Mouse (Mus musculus): ENCODE data around the gene Samd15.

The Samd15 gene

DNA sequence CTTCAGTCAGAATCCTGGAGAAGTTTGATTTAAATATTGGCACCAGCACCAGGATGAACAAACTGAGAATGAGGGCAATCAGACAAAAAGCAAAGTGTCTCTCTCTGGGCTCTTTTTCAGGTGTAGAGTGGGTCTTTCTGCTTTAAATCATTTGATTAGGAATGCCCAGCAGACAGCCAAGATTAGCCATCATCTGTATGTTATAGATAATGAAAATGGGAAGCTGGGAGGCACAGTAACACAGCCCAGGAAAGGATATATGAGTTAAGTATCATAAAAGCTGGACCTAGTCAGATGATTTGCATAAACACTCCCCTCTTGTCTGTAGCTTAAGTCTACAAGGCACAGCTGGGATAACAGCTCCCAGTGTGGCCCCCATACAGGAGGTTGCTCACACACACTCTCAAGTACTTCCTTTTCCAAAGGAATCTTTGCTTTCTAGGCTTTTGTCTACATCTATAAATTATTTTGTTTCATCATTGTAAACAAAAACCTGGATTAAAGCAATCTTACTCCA is 30.9 kb downstream of the Samd15 start:
- DNase-seq (ENCODE audit: low spot score in 2 of 2): no peak

- DNase-seq (ENCODE audit: low spot score in 2 of 2): no peak
These were observed 37.5 kb downstream of the Samd15 start for GRCm38 (mm10) chr12:87236882-87237483.

- no peak for DNase-seq (ENCODE audit: low spot score in 2 of 2)
These were observed 39.1 kb downstream of the Samd15 start, which contains the start of gene Noxred1 for GRCm38 (mm10) chr12:87238632-87239031. TSS of gene Noxred1 (minus strand) at chr12:87238732.

DNA sequence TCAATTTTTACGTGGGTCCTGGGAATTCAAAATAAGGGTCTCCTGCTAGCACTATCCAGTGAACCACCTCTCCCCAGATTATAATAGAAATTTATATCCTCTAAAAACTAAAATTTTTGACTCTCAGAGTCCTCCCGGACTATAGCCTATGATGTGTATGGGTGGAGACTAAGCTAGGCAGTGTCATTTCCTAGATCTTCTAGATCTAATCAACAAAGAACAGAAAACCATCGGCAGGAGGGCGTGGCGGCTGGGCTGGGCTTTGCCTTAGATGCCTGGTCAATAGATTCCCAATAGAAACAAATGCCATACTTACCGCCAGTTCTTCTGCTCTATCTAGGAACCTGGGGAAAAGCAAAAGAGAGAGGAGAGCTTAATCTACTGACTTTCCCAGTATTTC is 50.6 kb downstream of the Samd15 start:
- no peak for DNase-seq (ENCODE audit: low spot score in 2 of 2)

- no peak for DNase-seq (ENCODE audit: low spot score in 2 of 2)
These were observed 54.4 kb downstream of the Samd15 start for GRCm38 (mm10) chr12:87253878-87254277.

DNA sequence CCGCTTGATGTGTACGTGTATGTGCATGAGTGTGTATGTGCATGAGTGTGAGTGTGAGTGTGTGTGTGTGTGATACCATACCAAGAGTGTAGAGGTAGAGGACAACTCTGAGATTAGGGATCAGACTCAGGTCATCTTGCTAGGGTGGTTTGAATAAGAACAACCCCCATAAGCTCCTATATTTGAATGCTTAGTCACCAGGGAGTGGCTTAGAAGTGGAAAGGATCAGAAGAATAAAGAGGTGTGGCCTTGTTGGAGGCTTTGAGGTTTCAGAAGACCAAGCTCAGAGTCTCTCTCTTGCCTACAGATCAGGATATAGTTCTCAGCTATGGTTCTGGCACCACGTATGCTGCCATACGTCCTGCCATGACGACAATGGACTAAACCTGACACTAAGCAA is 57.1 kb downstream of the Samd15 start:
- no peak for DNase-seq (ENCODE audit: low spot score in 2 of 2)

- DNase-seq (ENCODE audit: low spot score in 2 of 2): no peak
These were observed 61.0 kb downstream of the Samd15 start for GRCm38 (mm10) chr12:87260562-87260961.
